Mouse (Mus musculus) adrenal gland, adult 8-10 months (tissue): Measurements from ENCODE around the gene Pcnx. TPM values are rescaled to one million over a fixed set of nuclear protein-coding genes. Genes with fewer than 3 reads are reported as not detected.

Experiments used
- DNase-seq: peaks from one replicate; pipeline ENCODE4 v3.0.0; 2022
- total RNA-seq, 4 experiments: library from RNA; stranded (reverse); gene quantifications; 2 replicates each; pipeline ENCODE4 v1.2.4; 2022

The Pcnx gene
- total RNA-seq = 10 to 100 TPM; 56.1 to 89.3 (median 70.1) TPM

DNA sequence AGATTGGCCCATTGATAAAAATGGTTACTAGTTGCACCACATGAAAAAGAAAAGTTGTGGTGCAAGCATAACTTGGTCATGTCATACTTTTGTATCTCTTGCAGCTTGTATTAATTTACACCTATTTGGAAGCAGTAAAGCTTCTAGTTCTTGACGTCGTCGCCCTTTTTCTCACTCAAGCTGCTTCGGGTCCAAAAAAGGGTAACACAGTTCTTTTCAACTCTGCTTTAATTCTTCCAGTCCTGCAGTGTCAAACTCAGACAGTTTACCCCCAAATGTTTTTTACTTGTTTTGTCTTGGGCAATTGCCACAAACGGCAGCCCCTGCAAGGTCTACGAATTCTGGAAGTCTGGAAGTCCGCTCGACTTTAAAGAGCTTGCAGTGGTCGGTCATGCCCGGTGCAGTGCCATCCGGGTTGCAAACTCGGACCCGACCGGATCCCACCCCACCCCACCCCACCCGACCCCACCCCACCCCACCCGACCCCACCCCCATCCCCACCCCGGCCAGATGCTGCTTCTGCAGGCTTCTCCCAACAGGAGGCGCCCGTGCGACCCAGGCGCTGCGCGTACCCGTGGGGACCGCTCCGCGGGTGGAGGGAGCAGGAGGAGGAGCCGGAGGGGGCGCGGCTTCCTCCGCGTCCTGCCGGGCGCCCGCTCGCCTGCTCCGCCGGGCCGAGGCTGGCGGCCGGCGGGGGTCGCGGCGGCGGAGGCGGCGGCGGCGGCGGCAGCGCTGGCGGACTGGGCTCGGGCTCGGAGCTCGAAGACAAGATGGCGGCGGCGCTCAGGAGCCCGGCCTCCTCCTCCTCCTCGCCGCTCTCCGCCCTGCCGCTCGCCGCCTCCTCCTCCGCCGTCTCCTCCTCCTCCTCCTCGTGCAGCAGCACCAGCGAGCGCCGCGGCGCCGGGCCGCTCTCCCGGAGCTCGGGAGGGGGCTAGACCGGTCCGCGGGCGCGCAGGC, at the start of gene Pcnx:
Gene Pcnx (plus strand): TSS at position 673 of the 957 bp plus-strand sequence.
- DNase-seq = peak; percentile 69

DNA sequence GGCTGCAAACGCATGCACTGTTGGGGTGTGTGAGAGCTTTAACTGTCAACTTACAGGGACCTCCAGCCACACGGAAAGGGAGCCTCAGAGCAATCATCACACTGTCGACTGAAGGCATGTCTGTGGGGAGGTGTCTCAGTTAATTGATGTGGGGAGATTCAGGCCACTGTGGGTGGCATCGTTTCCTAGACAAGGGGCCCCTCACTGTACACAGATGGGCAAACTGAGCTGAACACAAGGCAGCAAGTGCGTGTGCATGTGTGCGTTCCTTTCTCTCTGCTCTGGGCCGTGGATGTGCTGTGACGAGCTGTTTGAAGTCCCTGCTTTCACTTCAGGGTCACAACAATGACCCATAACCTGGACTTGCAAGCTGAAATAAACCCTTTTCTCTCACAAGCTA, 49.4 kb upstream of the Pcnx start:
- DNase-seq = no peak

DNA sequence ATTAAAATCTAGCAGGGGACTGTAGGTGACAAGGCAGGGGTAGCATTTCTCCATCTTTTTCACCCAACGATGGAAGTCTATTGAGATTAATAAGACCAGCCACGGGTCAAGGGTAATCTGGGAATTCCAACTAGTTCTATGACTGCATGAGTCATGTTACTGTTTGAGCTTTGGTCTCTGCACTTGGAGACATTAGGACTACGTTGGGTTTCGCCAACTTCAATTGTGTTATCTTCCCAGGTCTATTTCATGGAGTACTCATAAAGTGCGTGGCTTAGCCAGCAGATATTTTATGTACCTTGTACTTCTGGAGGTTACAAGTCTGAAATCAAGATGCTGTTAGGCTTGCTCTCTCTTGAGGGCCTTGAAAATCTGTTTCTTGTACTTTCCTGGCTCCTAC, 45.1 kb upstream of the Pcnx start:
- DNase-seq = no peak

- DNase-seq = no peak
Observed at GRCm38 (mm10) chr12:81816330-81817125, 43.3 kb upstream of the Pcnx start.

GRCm38 (mm10) chr12:81817126-81817505, 42.7 kb upstream of the Pcnx start:
- no peak for DNase-seq

GRCm38 (mm10) chr12:81820700-81821099, 39.1 kb upstream of the Pcnx start:
- DNase-seq = no peak

GRCm38 (mm10) chr12:81822176-81822575, 37.6 kb upstream of the Pcnx start:
- DNase-seq = no peak

GRCm38 (mm10) chr12:81822778-81823480, 36.9 kb upstream of the Pcnx start:
- no peak for DNase-seq

GRCm38 (mm10) chr12:81828355-81828754, 31.5 kb upstream of the Pcnx start:
- DNase-seq = no peak

DNA sequence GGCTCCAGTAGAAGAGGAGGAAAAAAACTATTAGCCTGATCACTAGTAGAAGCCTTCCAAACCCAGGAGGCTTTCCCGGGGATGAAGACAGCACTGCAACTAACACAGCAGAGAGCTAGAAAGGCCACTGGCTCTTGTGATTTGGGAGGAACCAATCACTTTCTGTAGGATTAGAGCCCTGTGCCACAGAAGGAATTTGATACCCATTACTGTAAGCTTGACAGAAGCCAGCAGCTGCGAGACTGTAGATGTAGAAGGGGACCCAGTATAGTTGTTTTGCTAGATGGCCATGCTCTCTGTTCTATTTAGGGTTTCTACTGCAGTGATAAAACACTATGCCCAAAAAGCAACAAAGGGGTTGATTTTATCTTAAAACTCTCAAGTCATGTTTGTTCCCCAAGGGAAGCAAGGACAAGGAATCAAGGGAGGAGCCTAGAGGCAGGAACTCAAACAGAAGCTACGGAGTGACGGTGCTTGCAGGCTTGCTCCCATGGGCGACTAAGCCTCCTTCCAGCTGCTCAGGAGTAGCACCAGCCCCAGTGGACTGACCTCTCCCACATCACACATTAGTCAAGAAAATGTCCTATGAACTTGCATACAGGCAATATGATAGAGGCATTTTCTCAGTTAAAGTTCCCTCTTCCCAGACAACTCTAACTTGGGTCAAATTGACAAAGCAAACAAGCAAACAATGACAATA, 27.6 kb upstream of the Pcnx start:
- DNase-seq = no peak

- DNase-seq = no peak
Observed at GRCm38 (mm10) chr12:81833094-81833493, 26.7 kb upstream of the Pcnx start.

DNA sequence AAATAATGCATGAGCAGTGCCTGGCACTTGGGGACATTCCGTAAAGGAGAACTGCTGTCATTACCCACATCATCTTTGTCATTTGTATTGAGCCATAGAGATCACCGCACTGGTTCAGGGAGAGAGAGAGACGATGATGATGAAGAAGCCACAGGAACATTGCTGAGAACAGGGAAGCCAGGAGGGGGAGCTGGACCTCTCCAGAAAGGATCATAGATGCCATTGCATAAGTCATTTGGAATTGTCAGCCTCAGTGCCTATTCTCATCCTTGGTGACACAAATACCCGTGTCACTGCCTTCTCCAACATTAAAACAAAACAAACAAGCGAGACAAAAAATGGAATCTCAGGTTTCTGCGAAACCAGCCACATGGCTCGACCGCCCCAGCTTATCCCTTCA, 23.7 kb upstream of the Pcnx start:
- DNase-seq = no peak

- no peak for DNase-seq
Observed at GRCm38 (mm10) chr12:81837463-81837862, 22.4 kb upstream of the Pcnx start.

GRCm38 (mm10) chr12:81839663-81840062, 20.2 kb upstream of the Pcnx start:
- no peak for DNase-seq

GRCm38 (mm10) chr12:81841046-81841445, 18.8 kb upstream of the Pcnx start:
- no peak for DNase-seq

GRCm38 (mm10) chr12:81843501-81843900, 16.3 kb upstream of the Pcnx start:
- no peak for DNase-seq

DNA sequence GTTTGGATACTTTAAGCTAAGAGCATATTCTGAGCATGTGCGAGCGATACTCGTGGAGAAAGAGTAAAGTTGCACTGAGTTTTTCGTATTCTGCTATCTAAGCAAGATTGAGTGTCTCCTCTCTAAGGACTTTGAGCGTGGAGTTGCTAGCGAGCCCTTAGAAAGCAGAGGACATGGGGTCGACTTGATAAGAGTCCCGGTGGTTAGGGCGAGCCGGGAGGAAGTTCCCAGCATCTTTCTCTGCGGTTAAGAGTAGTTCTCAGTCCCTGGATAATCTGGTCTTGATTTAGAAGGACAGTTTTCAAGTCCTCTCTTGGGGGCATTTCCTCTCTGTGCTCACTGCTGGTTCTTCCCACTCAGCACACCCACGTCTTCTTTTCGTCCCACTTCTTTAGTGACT, 15.3 kb upstream of the Pcnx start:
- no peak for DNase-seq

DNA sequence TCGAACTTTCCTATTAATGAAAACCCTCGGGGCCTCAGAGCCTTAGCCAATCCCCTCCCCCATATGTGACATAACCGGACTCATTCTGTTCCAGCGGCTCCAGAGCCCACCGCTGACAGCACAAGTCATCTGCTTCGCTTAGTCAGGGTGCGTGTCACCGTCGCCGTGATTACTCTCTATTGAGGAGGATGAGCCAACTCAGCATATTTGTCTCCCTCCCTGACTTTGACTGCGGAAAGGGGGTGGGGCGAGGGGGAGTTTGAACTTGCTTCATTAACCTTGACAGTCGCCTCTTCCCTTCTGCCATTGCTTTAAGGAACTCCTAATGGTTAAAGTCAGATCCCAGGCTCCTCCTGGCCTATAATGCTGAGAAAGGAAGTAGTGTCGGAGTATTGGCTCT, 14.8 kb upstream of the Pcnx start:
- DNase-seq = no peak

- DNase-seq = no peak
Observed at GRCm38 (mm10) chr12:81849629-81850028, 10.2 kb upstream of the Pcnx start.

GRCm38 (mm10) chr12:81852551-81852950, 7.3 kb upstream of the Pcnx start:
- no peak for DNase-seq

DNA sequence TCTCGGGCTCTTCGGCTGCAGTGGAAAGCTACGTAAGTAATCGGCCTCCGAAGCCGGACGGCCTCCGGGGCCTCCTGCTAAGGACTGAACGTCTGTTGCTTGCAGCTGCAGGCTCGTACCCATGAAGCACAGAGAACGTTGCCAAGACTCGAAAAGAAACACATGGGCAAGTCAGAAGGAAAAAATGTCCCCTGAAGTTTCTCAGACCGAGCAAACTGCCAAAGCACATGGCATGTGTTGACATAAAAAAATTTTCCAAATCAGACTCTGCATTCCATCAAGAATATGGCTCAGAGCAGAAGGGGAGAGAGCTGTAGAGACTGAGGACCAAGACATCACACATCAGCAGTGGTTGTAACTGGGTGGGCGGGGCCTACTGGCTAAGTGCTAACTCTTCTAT, 6.8 kb upstream of the Pcnx start:
- no peak for DNase-seq

- no peak for DNase-seq
Observed at GRCm38 (mm10) chr12:81853543-81853942, 6.3 kb upstream of the Pcnx start.
